ENCODE assay signal across 7 mouse cellular contexts in the genomic region with DNA sequence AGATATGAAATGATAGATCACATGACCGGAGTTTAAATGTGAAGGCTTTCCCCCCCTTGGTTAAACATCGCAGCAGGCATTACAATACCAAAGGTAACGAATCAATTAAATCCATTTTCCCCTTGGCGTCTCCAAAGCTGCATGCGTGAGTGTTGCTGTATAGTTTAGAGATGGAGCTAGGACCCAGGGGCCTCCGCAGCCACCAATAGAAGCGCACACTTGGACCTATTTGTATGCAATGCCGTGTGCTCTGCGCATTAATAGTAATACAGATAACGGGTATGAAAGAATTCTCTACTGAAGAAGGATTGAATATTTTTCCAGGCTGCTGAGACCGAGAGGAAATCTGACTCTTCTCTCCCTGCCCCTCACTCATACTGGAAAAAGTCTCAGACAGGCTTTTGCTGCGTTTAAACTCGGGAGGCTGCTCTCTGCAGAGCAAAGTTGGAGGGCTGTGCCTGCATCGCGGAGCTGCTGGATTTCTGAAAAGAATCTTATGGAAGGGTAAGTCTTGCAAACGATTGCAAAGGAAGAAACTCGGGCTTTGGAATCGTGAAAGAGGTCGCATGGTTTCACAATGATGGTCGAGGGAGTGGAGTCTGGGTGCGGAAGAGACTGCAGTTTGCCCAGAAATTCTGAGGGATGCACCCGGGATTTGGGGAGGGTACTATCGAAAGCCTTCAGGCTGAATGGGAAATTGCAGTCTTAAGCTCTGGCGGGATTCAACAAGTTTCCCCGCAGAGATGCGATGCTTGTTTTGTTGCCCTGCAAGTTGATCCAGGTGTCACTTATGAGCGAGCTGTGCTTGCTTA.
DNase-seq lines count a peak whose midpoint lies in the region; ATAC-seq lines count a peak whose summit lies in the region.

No protein-coding gene starts in this region.

- peak; percentile 67; the same call in 1 of the 2 replicates for ATAC-seq in lung, embryonic 15.5 days (ENCODE audit: borderline replicate concordance, extremely low read depth, low FRiP score, low TSS enrichment)
- peak; percentile 89 for ATAC-seq in forebrain, embryonic 14.5 days
- ATAC-seq in neural tube, embryonic 15.5 days (ENCODE audit: low FRiP score), result peak; percentile 86

- no peaks in the 10 kb centered on the region for H3K36me3 ChIP-seq in lung, embryonic 15.5 days
- no peaks in the 10 kb centered on the region for H3K36me3 ChIP-seq in forebrain, embryonic 14.5 days (ENCODE audit: control insufficient read depth, insufficient read depth, low read length)
- H3K36me3 ChIP-seq in neural tube, embryonic 15.5 days, result no peaks in the 10 kb centered on the region

- H3K9ac ChIP-seq in lung, embryonic 15.5 days, result 0 out of 2 replicates have a peak overlapping the region, but pooled peaks have one; percentile 6
- H3K9ac ChIP-seq in forebrain, embryonic 14.5 days (ENCODE audit: low read length), result peak overlapping the region; percentile 78
- H3K9ac ChIP-seq in neural tube, embryonic 15.5 days (replicated peaks), result peak overlapping the region; percentile 66

- peak overlapping the region; percentile 60 for H3K4me2 ChIP-seq in lung, embryonic 15.5 days
- H3K4me2 ChIP-seq in forebrain, embryonic 14.5 days (ENCODE audit: low read length), result peak overlapping the region; percentile 60
- peak overlapping the region; percentile 77 for H3K4me2 ChIP-seq in neural tube, embryonic 15.5 days

- 0 out of 2 replicates have a peak, but pooled peaks cover 8% of the 10 kb centered on the region for H3K4me1 ChIP-seq in lung, embryonic 15.5 days
- H3K4me1 ChIP-seq in forebrain, embryonic 14.5 days (ENCODE audit: control insufficient read depth, insufficient read depth, low read length), result no peaks in the 10 kb centered on the region; the same call in 1 of the 2 replicates
- peaks cover 15% of the 10 kb centered on the region for H3K4me1 ChIP-seq in neural tube, embryonic 15.5 days

- 2% methylated on average over 27 of the region's 27 CpGs for WGBS in lung, embryonic 15.5 days
- WGBS in forebrain, embryonic 14.5 days, result 2% methylated on average over 27 of the region's 27 CpGs
- WGBS in neural tube, embryonic 15.5 days, result 2% methylated on average over 27 of the region's 27 CpGs

- H3K4me3 ChIP-seq in lung, embryonic 15.5 days, result peak overlapping the region; percentile 37
- H3K4me3 ChIP-seq in forebrain, embryonic 14.5 days (ENCODE audit: low read depth, low read length), result peak overlapping the region; percentile 59
- H3K4me3 ChIP-seq in neural tube, embryonic 15.5 days (replicated peaks), result peak overlapping the region; percentile 61

- H3K27me3 ChIP-seq in lung, embryonic 15.5 days, result peaks cover 30% of the 10 kb centered on the region
- H3K27me3 ChIP-seq in forebrain, embryonic 14.5 days (replicated peaks; ENCODE audit: control insufficient read depth, insufficient read depth, low read length), result no peaks in the 10 kb centered on the region
- H3K27me3 ChIP-seq in neural tube, embryonic 15.5 days (replicated peaks), result no peaks in the 10 kb centered on the region

- no peak for DNase-seq in lung, postnatal 14 days
- peak; percentile 89 for DNase-seq in forebrain, embryonic 14.5 days (ENCODE audit: low spot score)
- peak; percentile 47 to 54 for DNase-seq in layer of hippocampus, postnatal 14 days (ENCODE audit: low spot score in 2 of 2)
- DNase-seq in adrenal gland, postnatal 25 days, result no peak
- no peak for DNase-seq in ovary, postnatal 10 days (ENCODE audit: low spot score)

- no peak overlapping the region for H3K27ac ChIP-seq in lung, embryonic 15.5 days
- peak overlapping the region; percentile 70; the same call in 1 of the 2 replicates for H3K27ac ChIP-seq in forebrain, embryonic 14.5 days (ENCODE audit: low read depth, low read length)
- peak overlapping the region; percentile 85 for H3K27ac ChIP-seq in neural tube, embryonic 15.5 days (replicated peaks)

- H3K9me3 ChIP-seq in lung, embryonic 15.5 days, result no peaks in the 10 kb centered on the region
- no peaks in the 10 kb centered on the region for H3K9me3 ChIP-seq in forebrain, embryonic 14.5 days (replicated peaks; ENCODE audit: control insufficient read depth, low read length)
- H3K9me3 ChIP-seq in neural tube, embryonic 15.5 days (replicated peaks), result no peaks in the 10 kb centered on the region

Comparison
In these comparisons a context has a peak if more than half of its experiments do, and no peak if none do; other contexts are left out.
1. H3K9ac ChIP-seq: peak in every context shown above with its lines; median percentile 78 in forebrain, embryonic 14.5 days; 66 in neural tube, embryonic 15.5 days; 6 in lung, embryonic 15.5 days.
2. DNase-seq: peak in forebrain, embryonic 14.5 days (single experiment) and layer of hippocampus, postnatal 14 days (2 of 2); none in lung, postnatal 14 days (single experiment), adrenal gland, postnatal 25 days (single experiment) and ovary, postnatal 10 days (single experiment).
3. Peak in every context shown above with its lines, with median percentiles within 50 percentile points of each other: ATAC-seq, H3K4me2 ChIP-seq and H3K4me3 ChIP-seq.